Mouse (Mus musculus): ENCODE measurements around the gene Kdm8. TPM values are rescaled to one million over a fixed set of nuclear protein-coding genes. Genes with fewer than 3 reads are reported as not detected.

Gene Kdm8
- polyA plus RNA-seq (2014; fragmentation: Nextera tagmentation; extraction: Ambion mirVana): 14.8 and 15.2 TPM in 2 replicates

DNA sequence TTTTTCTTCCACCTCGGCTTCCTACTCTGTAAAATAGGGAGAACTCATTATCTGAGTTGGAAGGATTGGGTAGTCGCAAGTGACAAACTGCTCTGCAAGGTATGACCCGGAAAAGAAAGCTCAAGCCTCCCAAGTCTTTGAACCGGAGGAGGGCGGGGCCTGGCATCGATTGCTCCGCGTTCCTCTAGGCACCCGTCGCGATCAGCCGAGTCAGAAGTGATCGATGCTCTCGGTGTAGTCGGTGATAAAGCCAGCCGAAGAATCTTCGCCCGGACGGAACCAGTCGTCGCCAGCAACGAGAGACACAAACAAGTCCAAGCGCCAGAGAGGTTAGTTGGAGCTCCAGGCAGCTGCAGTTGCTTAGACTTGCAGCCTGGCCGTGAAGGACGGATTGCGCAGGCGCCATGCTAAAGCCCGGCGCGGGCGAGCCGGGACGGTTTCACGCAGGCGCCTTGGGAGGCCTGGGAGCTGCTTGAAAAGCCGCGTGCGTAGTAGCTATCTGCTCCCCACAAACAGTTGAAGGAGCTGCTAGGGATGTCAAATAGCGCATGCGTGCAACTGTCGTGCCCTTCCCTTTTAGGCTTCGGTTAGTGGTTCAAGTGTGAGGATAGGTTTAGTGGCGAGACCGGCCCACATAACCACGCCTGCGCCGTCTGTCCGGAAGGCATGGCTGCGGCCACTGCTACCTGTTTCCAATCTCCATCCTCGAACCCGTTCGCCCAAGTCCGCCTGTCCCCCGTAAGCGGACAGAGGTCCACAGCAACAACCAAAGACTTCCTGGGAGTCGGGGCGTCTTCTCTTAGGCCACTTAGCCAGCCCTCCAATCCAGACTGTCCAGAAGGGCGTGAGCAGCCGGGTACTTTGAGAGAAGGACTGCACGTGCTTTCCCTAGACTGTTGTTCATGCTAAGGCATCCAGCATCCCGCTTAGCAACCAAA, at the start of gene Kdm8:
Kdm8 (plus strand) TSS at position 213 of the 938 bp plus-strand sequence.
- 3% methylated on average over 61 of the region's 61 CpGs for WGBS
- DNase-seq (ENCODE audit: low spot score) (peak; percentile 90), ATAC-seq (replicated peaks; ENCODE audit: low FRiP score) (peak; percentile 95)
- Histone ChIP-seq H3K4me1 (replicated peaks; ENCODE audit: control insufficient read depth, insufficient read depth, low read length) (peaks cover 10% of the 10 kb centered on the region; the same call in 1 of the 2 replicates), H3K9ac (ENCODE audit: low read depth, low read length) (peak within 1 kb of the TSS; percentile 75), H3K36me3 (ENCODE audit: control insufficient read depth, insufficient read depth, low read length) (no peaks in the 10 kb centered on the region), H3K9me3 (ENCODE audit: control insufficient read depth, low read length) (no peaks in the 10 kb centered on the region), H3K27me3 (replicated peaks; ENCODE audit: control insufficient read depth, insufficient read depth, low read length) (no peaks in the 10 kb centered on the region), H3K4me3 (ENCODE audit: low read depth, low read length) (peak within 1 kb of the TSS; percentile 63), H3K27ac (ENCODE audit: low read depth, low read length) (peak within 1 kb of the TSS; percentile 93), H3K4me2 (peak within 1 kb of the TSS; percentile 81)

- WGBS: 84% methylated on average over 8 of the region's 8 CpGs
- no peak for DNase-seq (ENCODE audit: low spot score)
- no peak overlapping the region for H3K4me3 ChIP-seq (ENCODE audit: low read depth, low read length)
- H3K9me3 ChIP-seq (ENCODE audit: control insufficient read depth, low read length): no peaks in the 10 kb centered on the region
- H3K27me3 ChIP-seq (replicated peaks; ENCODE audit: control insufficient read depth, insufficient read depth, low read length): 0 out of 2 replicates have a peak, but pooled peaks cover 2% of the 10 kb centered on the region
- H3K4me1 ChIP-seq (replicated peaks; ENCODE audit: control insufficient read depth, insufficient read depth, low read length): no peaks in the 10 kb centered on the region
- H3K4me2 ChIP-seq: no peak overlapping the region
- H3K9ac ChIP-seq (ENCODE audit: low read depth, low read length): no peak overlapping the region
- H3K27ac ChIP-seq (ENCODE audit: low read depth, low read length): no peak overlapping the region
- H3K36me3 ChIP-seq (ENCODE audit: control insufficient read depth, insufficient read depth, low read length): no peaks in the 10 kb centered on the region
- no peak for ATAC-seq (replicated peaks; ENCODE audit: low FRiP score)
These were observed 46.4 kb upstream of the Kdm8 start for GRCm38 (mm10) chr7:125398116-125398515.

- Histone ChIP-seq H3K27ac (ENCODE audit: low read depth, low read length) (no peak overlapping the region), H3K4me2 (no peak overlapping the region), H3K36me3 (ENCODE audit: control insufficient read depth, insufficient read depth, low read length) (no peaks in the 10 kb centered on the region), H3K27me3 (replicated peaks; ENCODE audit: control insufficient read depth, insufficient read depth, low read length) (0 out of 2 replicates have a peak, but pooled peaks cover 2% of the 10 kb centered on the region), H3K4me3 (ENCODE audit: low read depth, low read length) (no peak overlapping the region), H3K4me1 (replicated peaks; ENCODE audit: control insufficient read depth, insufficient read depth, low read length) (no peaks in the 10 kb centered on the region), H3K9me3 (ENCODE audit: control insufficient read depth, low read length) (no peaks in the 10 kb centered on the region), H3K9ac (ENCODE audit: low read depth, low read length) (no peak overlapping the region)
- ATAC-seq (replicated peaks; ENCODE audit: low FRiP score): no peak
- WGBS: 71% methylated on average over 6 of the region's 6 CpGs
- no peak for DNase-seq (ENCODE audit: low spot score)
These were observed 45.8 kb upstream of the Kdm8 start for GRCm38 (mm10) chr7:125398687-125399086.

DNA sequence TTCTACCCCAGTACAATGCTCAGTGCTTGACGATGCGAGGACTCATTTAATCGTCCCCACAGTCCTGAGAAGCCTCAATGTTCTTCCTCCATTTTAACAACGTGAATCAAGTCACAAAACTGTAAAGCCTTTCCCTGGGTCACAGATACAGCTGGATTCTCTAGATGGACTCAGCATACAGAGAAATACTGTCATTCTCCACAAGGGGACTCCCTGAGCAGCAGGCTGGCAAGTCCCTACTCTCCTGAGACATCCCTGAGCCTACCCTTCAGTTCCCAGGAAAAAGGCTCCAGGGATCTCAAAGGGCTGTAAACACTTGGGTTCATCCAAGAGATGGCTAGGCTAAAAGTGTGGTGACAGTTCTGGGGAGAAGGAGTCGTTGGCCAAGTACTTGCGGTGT, 37.3 kb upstream of the Kdm8 start:
- Histone ChIP-seq H3K4me1 (replicated peaks; ENCODE audit: control insufficient read depth, insufficient read depth, low read length) (no peaks in the 10 kb centered on the region), H3K27me3 (replicated peaks; ENCODE audit: control insufficient read depth, insufficient read depth, low read length) (no peaks in the 10 kb centered on the region), H3K9me3 (ENCODE audit: control insufficient read depth, low read length) (no peaks in the 10 kb centered on the region), H3K36me3 (ENCODE audit: control insufficient read depth, insufficient read depth, low read length) (no peaks in the 10 kb centered on the region), H3K27ac (ENCODE audit: low read depth, low read length) (no peak overlapping the region), H3K4me2 (no peak overlapping the region), H3K4me3 (ENCODE audit: low read depth, low read length) (no peak overlapping the region), H3K9ac (ENCODE audit: low read depth, low read length) (no peak overlapping the region)
- 74% methylated on average over 6 of the region's 6 CpGs for WGBS
- DNase-seq (ENCODE audit: low spot score): no peak
- ATAC-seq (replicated peaks; ENCODE audit: low FRiP score): no peak

DNA sequence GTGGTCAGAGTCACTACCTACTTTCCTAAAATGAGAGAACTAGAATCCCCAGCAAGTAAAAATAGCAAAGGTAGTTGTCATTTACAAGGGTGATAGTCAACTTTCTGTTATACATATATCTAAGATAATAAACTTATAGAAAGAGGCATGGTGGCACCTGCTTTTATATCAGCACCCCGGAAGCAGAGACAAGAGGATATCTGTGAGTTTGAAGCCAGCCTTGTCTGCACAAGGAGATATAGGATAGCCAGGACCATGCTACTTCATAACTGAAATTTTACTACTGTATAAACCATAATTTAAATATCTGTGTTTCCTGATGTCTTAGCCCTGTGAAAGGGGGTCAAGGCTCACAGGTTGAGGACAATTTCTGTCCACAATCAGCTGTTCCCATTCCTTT, 29.4 kb upstream of the Kdm8 start:
- H3K9ac ChIP-seq (ENCODE audit: low read depth, low read length): no peak overlapping the region
- no peak overlapping the region for H3K27ac ChIP-seq (ENCODE audit: low read depth, low read length)
- DNase-seq (ENCODE audit: low spot score): no peak
- H3K9me3 ChIP-seq (ENCODE audit: control insufficient read depth, low read length): no peaks in the 10 kb centered on the region
- WGBS: 80% methylated on average over 1 of the region's 1 CpGs
- H3K27me3 ChIP-seq (replicated peaks; ENCODE audit: control insufficient read depth, insufficient read depth, low read length): no peaks in the 10 kb centered on the region
- H3K36me3 ChIP-seq (ENCODE audit: control insufficient read depth, insufficient read depth, low read length): no peaks in the 10 kb centered on the region
- no peak overlapping the region for H3K4me2 ChIP-seq
- no peak for ATAC-seq (replicated peaks; ENCODE audit: low FRiP score)
- no peaks in the 10 kb centered on the region for H3K4me1 ChIP-seq (replicated peaks; ENCODE audit: control insufficient read depth, insufficient read depth, low read length)
- no peak overlapping the region for H3K4me3 ChIP-seq (ENCODE audit: low read depth, low read length)

GRCm38 (mm10) chr7:125415776-125416175, 28.7 kb upstream of the Kdm8 start:
- 74% methylated on average over 4 of the region's 4 CpGs for WGBS
- Histone ChIP-seq H3K27ac (ENCODE audit: low read depth, low read length) (no peak overlapping the region), H3K9me3 (ENCODE audit: control insufficient read depth, low read length) (no peaks in the 10 kb centered on the region), H3K4me3 (ENCODE audit: low read depth, low read length) (no peak overlapping the region), H3K36me3 (ENCODE audit: control insufficient read depth, insufficient read depth, low read length) (no peaks in the 10 kb centered on the region), H3K27me3 (replicated peaks; ENCODE audit: control insufficient read depth, insufficient read depth, low read length) (no peaks in the 10 kb centered on the region), H3K4me2 (no peak overlapping the region), H3K9ac (ENCODE audit: low read depth, low read length) (no peak overlapping the region), H3K4me1 (replicated peaks; ENCODE audit: control insufficient read depth, insufficient read depth, low read length) (no peaks in the 10 kb centered on the region)
- ATAC-seq (replicated peaks; ENCODE audit: low FRiP score) (no peak), DNase-seq (ENCODE audit: low spot score) (no peak)

GRCm38 (mm10) chr7:125416762-125417161, 27.7 kb upstream of the Kdm8 start:
- Histone ChIP-seq H3K4me1 (replicated peaks; ENCODE audit: control insufficient read depth, insufficient read depth, low read length) (no peaks in the 10 kb centered on the region), H3K9me3 (ENCODE audit: control insufficient read depth, low read length) (no peaks in the 10 kb centered on the region), H3K27me3 (replicated peaks; ENCODE audit: control insufficient read depth, insufficient read depth, low read length) (no peaks in the 10 kb centered on the region), H3K36me3 (ENCODE audit: control insufficient read depth, insufficient read depth, low read length) (no peaks in the 10 kb centered on the region), H3K4me3 (ENCODE audit: low read depth, low read length) (no peak overlapping the region), H3K27ac (ENCODE audit: low read depth, low read length) (no peak overlapping the region), H3K9ac (ENCODE audit: low read depth, low read length) (no peak overlapping the region), H3K4me2 (no peak overlapping the region)
- DNase-seq (ENCODE audit: low spot score): no peak
- ATAC-seq (replicated peaks; ENCODE audit: low FRiP score): no peak
- 73% methylated on average over 5 of the region's 5 CpGs for WGBS

- no peak overlapping the region for H3K27ac ChIP-seq (ENCODE audit: low read depth, low read length)
- ATAC-seq (replicated peaks; ENCODE audit: low FRiP score) (peak; percentile 63), DNase-seq (ENCODE audit: low spot score) (no peak)
- 35% methylated on average over 3 of the region's 3 CpGs for WGBS
- H3K4me1 ChIP-seq (replicated peaks; ENCODE audit: control insufficient read depth, insufficient read depth, low read length): no peaks in the 10 kb centered on the region; the same call in 1 of the 2 replicates
- H3K9me3 ChIP-seq (ENCODE audit: control insufficient read depth, low read length): no peaks in the 10 kb centered on the region
- no peak overlapping the region for H3K4me3 ChIP-seq (ENCODE audit: low read depth, low read length)
- H3K27me3 ChIP-seq (replicated peaks; ENCODE audit: control insufficient read depth, insufficient read depth, low read length): no peaks in the 10 kb centered on the region
- H3K9ac ChIP-seq (ENCODE audit: low read depth, low read length): no peak overlapping the region
- no peaks in the 10 kb centered on the region for H3K36me3 ChIP-seq (ENCODE audit: control insufficient read depth, insufficient read depth, low read length)
- no peak overlapping the region for H3K4me2 ChIP-seq
These were observed 26.1 kb upstream of the Kdm8 start for GRCm38 (mm10) chr7:125418413-125418812.

- no peak overlapping the region for H3K27ac ChIP-seq (ENCODE audit: low read depth, low read length)
- no peaks in the 10 kb centered on the region; the same call in 1 of the 2 replicates for H3K4me1 ChIP-seq (replicated peaks; ENCODE audit: control insufficient read depth, insufficient read depth, low read length)
- 0 out of 2 replicates have a peak, but pooled peaks have one; percentile 39 for ATAC-seq (replicated peaks; ENCODE audit: low FRiP score)
These were observed 24.3 kb upstream of the Kdm8 start for GRCm38 (mm10) chr7:125420190-125420589.

More at GRCm38 (mm10) chr7:125420190-125420589, 24.3 kb upstream of the Kdm8 start:
- Histone ChIP-seq H3K9me3 (ENCODE audit: control insufficient read depth, low read length) (no peaks in the 10 kb centered on the region), H3K36me3 (ENCODE audit: control insufficient read depth, insufficient read depth, low read length) (no peaks in the 10 kb centered on the region), H3K4me3 (ENCODE audit: low read depth, low read length) (no peak overlapping the region), H3K27me3 (replicated peaks; ENCODE audit: control insufficient read depth, insufficient read depth, low read length) (no peaks in the 10 kb centered on the region), H3K4me2 (no peak overlapping the region), H3K9ac (ENCODE audit: low read depth, low read length) (no peak overlapping the region)
- 61% methylated on average over 2 of the region's 2 CpGs for WGBS
- DNase-seq (ENCODE audit: low spot score): no peak

All from liver, embryonic 11.5 days (tissue).